Mouse (Mus musculus) cerebellum, adult 2 months (tissue): Measurements from ENCODE around the gene Fam124a. TPM values are rescaled to one million over a fixed set of nuclear protein-coding genes. Genes with fewer than 3 reads are reported as not detected.
"Not testable (repeated sequence)": the region's sequence is repeated elsewhere in the genome, so short reads cannot be mapped to it uniquely, and the experiment has no call there.

Source experiments
- DNase-seq, 2 experiments: peaks; one replicate each; pipeline ENCODE4 v3.0.0; 2021
- H3K27ac ChIP-seq: fragments of 200-500 bp; 2 replicates; pipeline ENCODE4 v1.5.1; 2012; ENCODE audit warnings: low read length, control low read depth, inconsistent platforms; ENCODE audit not compliant: insufficient read depth
- H3K27me3 ChIP-seq: fragments of 200-500 bp; 2 replicates; pipeline ENCODE4 v1.6.1; 2012; ENCODE audit warnings: inconsistent platforms, mild to moderate bottlenecking, low read length, moderate library complexity; ENCODE audit not compliant: control insufficient read depth, insufficient read depth
- H3K4me1 ChIP-seq: fragments of 200-500 bp; 2 replicates; pipeline ENCODE4 v1.6.1; 2011; ENCODE audit warnings: low read length; ENCODE audit not compliant: control insufficient read depth, insufficient read depth
- H3K4me3 ChIP-seq: fragments of 200-500 bp; replicated peaks from 2 replicates; pipeline ENCODE3; 2011; ENCODE audit warnings: mild to moderate bottlenecking, low read depth, low read length, control low read depth; ENCODE audit not compliant: insufficient read depth
- CTCF ChIP-seq: fragments of 200-500 bp; IDR thresholded peaks from 2 replicates; pipeline ENCODE4 v1.5.1; 2011; ENCODE audit warnings: low read depth, mild to moderate bottlenecking, control low read depth, low read length, moderate library complexity, borderline replicate concordance; ENCODE audit not compliant: insufficient read depth
- POLR2A ChIP-seq: fragments of 200-500 bp; IDR thresholded peaks from 2 replicates; pipeline ENCODE4 v1.6.1; 2011; ENCODE audit warnings: low read length, control low read depth, borderline replicate concordance; ENCODE audit not compliant: insufficient read depth
- WGBS: fragments of 180-500 bp; shearing (Covaris S2); methylation state at CpG from one replicate; pipeline ENCODE4 v1.1.7; 2018; 5-methylcytosine and 5-hydroxymethylcytosine counted together
- polyA plus RNA-seq: library from polyadenylated mRNA; depleted of rRNA; stranded (reverse); fragments of >200 nt; gene quantifications from 2 replicates; pipeline ENCODE4 v1.2.3, GENCODE M21; 2012

The Fam124a gene
- polyA plus RNA-seq, 1 experiment, result 12.3 TPM

DNA sequence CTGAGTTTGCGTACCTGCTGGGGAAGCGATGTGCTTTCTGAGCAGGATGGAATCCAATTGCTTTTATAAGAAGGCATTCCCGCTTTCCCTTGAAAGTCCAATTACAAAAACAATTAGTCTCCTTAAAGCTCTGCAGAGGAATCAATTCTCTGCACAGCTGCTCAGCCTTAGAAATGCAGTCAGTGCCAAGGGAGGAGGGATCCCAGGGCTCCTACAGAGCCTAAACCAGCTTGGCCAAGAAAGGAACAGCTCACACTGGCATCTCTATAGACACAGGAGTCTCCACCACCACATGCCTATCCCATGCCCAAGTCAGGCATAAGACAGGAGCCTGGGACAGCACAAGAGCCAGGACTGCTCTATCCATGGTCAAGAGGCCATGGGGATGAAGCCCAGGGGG lies 66.9 kb downstream of the Fam124a start:
- no peaks in the 10 kb centered on the region for H3K27me3 ChIP-seq
- no peaks in the 10 kb centered on the region for H3K4me1 ChIP-seq
- H3K4me3 ChIP-seq, result no peak overlapping the region
- no peak for DNase-seq
- TF ChIP-seq CTCF (no peak), POLR2A (no peak)
- H3K27ac ChIP-seq, result no peak overlapping the region
- 41% methylated on average over 3 of the region's 3 CpGs for WGBS

GRCm38 (mm10) chr14:62627951-62628350 lies 72.4 kb downstream of the Fam124a start:
- Histone ChIP-seq H3K4me1 (no peaks in the 10 kb centered on the region), H3K4me3 (no peak overlapping the region), H3K27me3 (no peaks in the 10 kb centered on the region), H3K27ac (no peak overlapping the region)
- 62% methylated on average over 5 of the region's 5 CpGs for WGBS
- TF ChIP-seq POLR2A (no peak), CTCF (no peak)
- DNase-seq, result peak; percentile 77 to 89

DNA sequence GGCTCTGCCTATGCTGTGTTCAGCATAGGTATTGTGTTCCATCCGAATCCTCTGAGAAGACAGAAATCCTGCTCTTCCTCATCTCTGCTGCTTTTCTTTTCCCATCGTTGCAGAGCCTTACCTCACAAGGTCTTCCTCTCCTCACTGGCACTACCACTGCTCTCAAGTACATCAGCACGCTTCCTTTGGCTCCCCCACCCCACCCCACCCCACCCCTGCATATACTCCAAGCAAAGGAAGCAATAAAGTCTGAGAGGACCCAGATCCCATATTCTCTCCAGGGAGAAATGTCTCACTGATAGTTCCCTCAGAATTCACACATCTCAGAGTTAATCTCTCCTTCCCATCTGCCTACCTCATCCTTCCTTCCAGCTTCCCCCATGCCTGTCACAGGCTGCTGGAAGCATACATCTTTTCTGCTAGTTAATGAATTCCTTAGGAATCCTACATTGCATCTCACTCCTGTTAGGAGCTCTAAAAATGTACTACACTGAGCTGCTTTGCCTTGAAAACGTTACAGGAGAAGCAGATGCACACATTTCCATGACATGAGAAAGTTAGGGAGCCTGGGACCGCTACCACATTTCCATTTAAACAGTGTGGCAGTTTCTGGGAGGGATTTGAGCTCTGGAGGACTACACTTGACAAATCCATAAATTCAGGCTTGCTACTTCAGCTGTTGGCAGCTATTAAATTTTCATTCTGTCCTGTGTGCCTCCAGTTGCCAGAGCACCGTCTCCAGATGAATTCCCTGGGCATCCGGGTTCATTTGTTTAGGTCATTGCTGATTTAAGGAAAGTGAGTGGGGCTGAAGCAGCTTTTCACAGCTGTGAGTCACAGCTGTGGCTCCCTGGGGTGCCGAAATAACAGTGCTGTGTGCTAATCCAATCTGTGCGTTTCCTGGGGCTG lies 82.2 kb downstream of the Fam124a start:
- no peak overlapping the region for H3K4me3 ChIP-seq
- no peak overlapping the region for H3K27ac ChIP-seq
- no peak for DNase-seq
- H3K4me1 ChIP-seq, result no peaks in the 10 kb centered on the region
- WGBS, result 35% methylated on average over 9 of the region's 9 CpGs
- H3K27me3 ChIP-seq, result no peaks in the 10 kb centered on the region
- TF ChIP-seq POLR2A, result no peak
- TF ChIP-seq CTCF, result no peak

DNA sequence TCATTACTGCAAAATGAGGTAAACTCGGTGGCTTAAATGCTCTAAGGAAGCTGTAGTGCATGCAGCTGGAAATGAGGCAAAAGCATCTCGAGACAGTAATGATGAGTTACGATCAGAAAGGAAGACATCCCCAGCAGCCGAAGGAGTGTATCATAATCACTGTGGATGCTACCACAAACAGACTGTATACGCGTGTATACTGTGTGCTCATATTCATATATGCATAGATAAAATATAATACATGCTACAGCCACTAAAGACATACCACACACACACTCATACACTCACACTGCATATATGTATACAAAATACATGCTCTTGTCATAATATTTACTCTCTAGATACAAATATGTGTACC lies 82.8 kb downstream of the Fam124a start:
- Histone ChIP-seq H3K4me1 (no peaks in the 10 kb centered on the region), H3K27me3 (no peaks in the 10 kb centered on the region), H3K4me3 (no peak overlapping the region), H3K27ac (no peak overlapping the region)
- 66% methylated on average over 6 of the region's 6 CpGs for WGBS
- TF ChIP-seq POLR2A (no peak), CTCF (no peak)
- DNase-seq, result no peak

DNA sequence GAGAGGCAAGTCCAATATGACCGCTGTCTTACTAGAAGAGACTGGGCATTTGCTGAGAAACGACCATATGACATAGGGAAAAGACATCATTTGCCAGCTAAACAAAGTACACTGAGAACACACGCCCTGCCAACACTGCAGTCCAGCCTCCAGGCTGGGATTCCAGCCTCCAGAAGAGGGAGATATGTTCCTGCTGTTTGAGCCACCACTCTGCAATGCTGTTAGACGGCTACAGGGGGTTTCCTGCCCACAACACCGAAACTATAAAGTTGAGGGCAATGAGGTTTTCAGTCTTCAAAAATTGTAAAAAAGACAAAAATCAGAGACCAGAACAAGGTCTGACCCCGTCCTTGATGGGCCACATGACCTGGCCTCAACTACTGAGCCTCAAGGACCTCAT lies 83.6 kb downstream of the Fam124a start:
- Histone ChIP-seq H3K4me1 (no peaks in the 10 kb centered on the region), H3K4me3 (no peak overlapping the region), H3K27me3 (no peaks in the 10 kb centered on the region), H3K27ac (no peak overlapping the region)
- DNase-seq, result no peak
- 59% methylated on average over 6 of the region's 6 CpGs for WGBS
- no peak for TF ChIP-seq POLR2A
- TF ChIP-seq CTCF, result no peak

- H3K27me3 ChIP-seq, result no peaks in the 10 kb centered on the region
- TF ChIP-seq CTCF (no peak), POLR2A (no peak)
- no peak for DNase-seq
- no peaks in the 10 kb centered on the region for H3K4me1 ChIP-seq
- WGBS, result 84% methylated on average over 5 of the region's 5 CpGs
- no peak overlapping the region for H3K4me3 ChIP-seq
- no peak overlapping the region for H3K27ac ChIP-seq
These were observed 84.0 kb downstream of the Fam124a start for GRCm38 (mm10) chr14:62639551-62639950.

DNA sequence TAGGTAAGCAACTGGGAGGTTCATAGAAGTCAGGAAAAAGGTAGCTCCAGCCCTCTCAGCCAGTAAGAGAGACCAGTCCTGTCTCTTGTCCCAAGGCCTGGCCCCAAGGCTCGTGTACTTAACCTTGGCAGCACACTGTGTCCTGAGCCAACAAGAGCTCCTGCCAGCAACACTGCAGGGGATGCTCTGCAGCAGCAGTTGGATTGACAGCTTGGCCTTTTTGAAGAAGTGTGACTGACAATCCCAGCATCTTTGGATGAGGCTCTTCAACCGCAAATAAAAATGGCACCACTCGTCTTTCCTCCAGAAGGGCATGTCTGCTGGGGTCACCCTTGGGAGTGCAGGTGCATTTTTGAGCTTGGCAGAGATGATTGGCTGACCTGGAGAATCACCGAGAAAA lies 84.9 kb downstream of the Fam124a start:
- TF ChIP-seq CTCF (no peak), POLR2A (no peak)
- DNase-seq, result peak in 1 of 2 experiments; percentile 10
- H3K4me3 ChIP-seq, result no peak overlapping the region
- H3K27me3 ChIP-seq, result no peaks in the 10 kb centered on the region
- no peak overlapping the region for H3K27ac ChIP-seq
- no peaks in the 10 kb centered on the region for H3K4me1 ChIP-seq
- 13% methylated on average over 4 of the region's 4 CpGs for WGBS

- DNase-seq, H3K27me3 ChIP-seq, H3K4me3 ChIP-seq, H3K4me1 ChIP-seq, H3K27ac ChIP-seq: not testable (repeated sequence)
- WGBS, result 87% methylated on average over 6 of the region's 7 CpGs
These were observed 86.8 kb downstream of the Fam124a start for GRCm38 (mm10) chr14:62642368-62642767.

DNA sequence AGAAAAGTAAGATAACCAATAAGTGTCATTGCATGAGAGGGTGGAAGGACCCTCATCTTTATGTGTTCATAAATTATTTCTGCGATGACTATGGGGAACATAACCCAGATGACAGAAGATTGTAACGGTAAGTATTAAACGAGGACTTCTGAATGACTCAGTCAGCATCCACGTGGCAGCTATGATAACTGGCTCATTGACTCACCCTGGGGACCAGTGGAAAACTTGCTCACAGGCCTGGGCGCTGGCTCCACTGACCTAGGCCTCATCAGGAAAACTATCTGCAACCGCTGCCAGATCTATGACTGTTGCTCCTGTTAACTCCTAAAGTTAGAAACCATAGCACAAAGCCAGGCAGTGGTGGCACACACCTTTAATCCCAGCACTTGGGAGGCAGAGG lies 92.9 kb downstream of the Fam124a start:
- no peak for DNase-seq
- no peak for TF ChIP-seq POLR2A
- TF ChIP-seq CTCF, result no peak
- Histone ChIP-seq H3K27ac (no peak overlapping the region), H3K4me3 (no peak overlapping the region), H3K27me3 (no peaks in the 10 kb centered on the region), H3K4me1 (no peaks in the 10 kb centered on the region)
- WGBS, result 86% methylated on average over 6 of the region's 6 CpGs
